Mouse (Mus musculus): ENCODE measurements at regions not wholly inside any gene's neighbourhood (a gene's known extent, or its start where the extent isn't known, plus 50 kb on each side); places are given as distances from the start of the nearest gene placed in this dataset.

- H3K9me3 ChIP-seq (replicated peaks; ENCODE audit: control insufficient read depth, insufficient read depth, low read length, poor library complexity, severe bottlenecking) = no peaks in the 10 kb centered on the region
- no peaks in the 10 kb centered on the region for H3K4me1 ChIP-seq (ENCODE audit: control insufficient read depth, insufficient read depth, low read length)
- no peak overlapping the region for H3K9ac ChIP-seq (ENCODE audit: low read depth, poor library complexity, severe bottlenecking)
- TF ChIP-seq EP300 (IDR thresholded peaks at IDR 0.05; ENCODE audit: insufficient read depth, low read depth, low read length) = no peak
- no peak for TF ChIP-seq POLR2A (IDR thresholded peaks at IDR 0.05; ENCODE audit: insufficient read depth, low read length)
- no peak for TF ChIP-seq CTCF (IDR thresholded peaks at IDR 0.05; ENCODE audit: low read depth, low read length)
- no peak overlapping the region for H3K27ac ChIP-seq (ENCODE audit: insufficient read depth, low read length)
- H3K4me3 ChIP-seq (ENCODE audit: low read depth, low read length) = no peak overlapping the region
- no peaks in the 10 kb centered on the region for H3K27me3 ChIP-seq (ENCODE audit: control insufficient read depth, insufficient read depth, low read length, poor library complexity, severe bottlenecking)
- no peaks in the 10 kb centered on the region for H3K36me3 ChIP-seq (ENCODE audit: control insufficient read depth, insufficient read depth, low read length, poor library complexity, severe bottlenecking)
These were observed 149.8 kb upstream of the Impg1 start for GRCm38 (mm10) chr9:80615114-80615513.

GRCm38 (mm10) chr9:80600019-80600418 is 134.7 kb upstream of the Impg1 start:
- TF ChIP-seq POLR2A (IDR thresholded peaks at IDR 0.05; ENCODE audit: insufficient read depth, low read length) (no peak), EP300 (IDR thresholded peaks at IDR 0.05; ENCODE audit: insufficient read depth, low read depth, low read length) (no peak), CTCF (IDR thresholded peaks at IDR 0.05; ENCODE audit: low read depth, low read length) (no peak)
- no peak overlapping the region for H3K4me3 ChIP-seq (ENCODE audit: low read depth, low read length)

DNA sequence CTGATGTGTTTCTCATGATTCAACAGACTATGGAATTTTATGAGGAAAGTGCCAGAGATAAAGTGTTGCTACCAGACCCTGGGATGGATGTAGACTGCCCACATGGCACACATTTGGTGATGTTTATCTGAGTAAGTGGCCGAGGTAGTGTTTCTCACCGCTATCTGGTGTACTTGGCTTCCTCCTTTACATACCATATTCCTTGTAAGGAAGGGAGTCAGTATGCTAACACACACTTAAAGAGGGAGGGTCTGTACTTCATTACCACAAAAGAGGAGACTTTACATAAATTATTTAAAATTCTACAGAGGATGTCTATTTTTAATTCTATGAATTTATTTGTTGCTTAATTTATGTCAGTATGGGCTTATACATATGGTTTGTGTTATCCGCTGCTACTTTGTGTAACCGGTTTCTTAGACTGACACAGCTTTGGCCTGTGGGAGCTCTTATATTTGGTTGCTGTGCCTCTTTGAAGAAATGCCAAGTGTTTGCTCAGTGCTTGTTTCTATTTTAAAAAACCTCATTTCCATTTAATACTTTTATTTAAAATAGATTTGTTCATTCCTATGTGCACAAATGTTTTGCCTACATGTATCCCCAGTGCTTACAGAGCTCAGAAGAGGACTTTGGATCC is 100.2 kb upstream of the Impg1 start:
- no peak overlapping the region for H3K27ac ChIP-seq (ENCODE audit: insufficient read depth, low read length)
- TF ChIP-seq EP300 (IDR thresholded peaks at IDR 0.05; ENCODE audit: insufficient read depth, low read depth, low read length) = no peak
- TF ChIP-seq POLR2A (IDR thresholded peaks at IDR 0.05; ENCODE audit: insufficient read depth, low read length) = no peak
- TF ChIP-seq CTCF (IDR thresholded peaks at IDR 0.05; ENCODE audit: low read depth, low read length) = no peak
- no peaks in the 10 kb centered on the region for H3K4me1 ChIP-seq (ENCODE audit: control insufficient read depth, insufficient read depth, low read length)
- H3K36me3 ChIP-seq (ENCODE audit: control insufficient read depth, insufficient read depth, low read length, poor library complexity, severe bottlenecking) = no peaks in the 10 kb centered on the region
- H3K9me3 ChIP-seq (replicated peaks; ENCODE audit: control insufficient read depth, insufficient read depth, low read length, poor library complexity, severe bottlenecking) = no peaks in the 10 kb centered on the region
- no peaks in the 10 kb centered on the region for H3K27me3 ChIP-seq (ENCODE audit: control insufficient read depth, insufficient read depth, low read length, poor library complexity, severe bottlenecking)
- H3K4me3 ChIP-seq (ENCODE audit: low read depth, low read length) = no peak overlapping the region
- H3K9ac ChIP-seq (ENCODE audit: low read depth, poor library complexity, severe bottlenecking) = no peak overlapping the region

More at GRCm38 (mm10) chr9:80600019-80600418, 134.7 kb upstream of the Impg1 start:
- H3K9ac ChIP-seq (ENCODE audit: low read depth, poor library complexity, severe bottlenecking) = no peak overlapping the region
- no peaks in the 10 kb centered on the region for H3K27me3 ChIP-seq (ENCODE audit: control insufficient read depth, insufficient read depth, low read length, poor library complexity, severe bottlenecking)
- no peaks in the 10 kb centered on the region for H3K4me1 ChIP-seq (ENCODE audit: control insufficient read depth, insufficient read depth, low read length)
- H3K27ac ChIP-seq (ENCODE audit: insufficient read depth, low read length) = no peak overlapping the region
- no peaks in the 10 kb centered on the region for H3K9me3 ChIP-seq (replicated peaks; ENCODE audit: control insufficient read depth, insufficient read depth, low read length, poor library complexity, severe bottlenecking)
- H3K36me3 ChIP-seq (ENCODE audit: control insufficient read depth, insufficient read depth, low read length, poor library complexity, severe bottlenecking) = no peaks in the 10 kb centered on the region

- no peaks in the 10 kb centered on the region for H3K4me1 ChIP-seq (ENCODE audit: control insufficient read depth, insufficient read depth, low read length)
- no peak overlapping the region for H3K9ac ChIP-seq (ENCODE audit: low read depth, poor library complexity, severe bottlenecking)
- no peak overlapping the region for H3K27ac ChIP-seq (ENCODE audit: insufficient read depth, low read length)
- H3K27me3 ChIP-seq (ENCODE audit: control insufficient read depth, insufficient read depth, low read length, poor library complexity, severe bottlenecking) = no peaks in the 10 kb centered on the region
- no peak overlapping the region for H3K4me3 ChIP-seq (ENCODE audit: low read depth, low read length)
- no peaks in the 10 kb centered on the region for H3K9me3 ChIP-seq (replicated peaks; ENCODE audit: control insufficient read depth, insufficient read depth, low read length, poor library complexity, severe bottlenecking)
- TF ChIP-seq EP300 (IDR thresholded peaks at IDR 0.05; ENCODE audit: insufficient read depth, low read depth, low read length) = no peak
- no peak for TF ChIP-seq POLR2A (IDR thresholded peaks at IDR 0.05; ENCODE audit: insufficient read depth, low read length)
- TF ChIP-seq CTCF (IDR thresholded peaks at IDR 0.05; ENCODE audit: low read depth, low read length) = no peak
- no peaks in the 10 kb centered on the region for H3K36me3 ChIP-seq (ENCODE audit: control insufficient read depth, insufficient read depth, low read length, poor library complexity, severe bottlenecking)
These were observed 98.4 kb upstream of the Impg1 start for GRCm38 (mm10) chr9:80563655-80564054.

GRCm38 (mm10) chr9:80555531-80556067 is 90.3 kb upstream of the Impg1 start:
- Histone ChIP-seq H3K27ac (ENCODE audit: insufficient read depth, low read length) (no peak overlapping the region), H3K4me3 (ENCODE audit: low read depth, low read length) (no peak overlapping the region), H3K4me1 (ENCODE audit: control insufficient read depth, insufficient read depth, low read length) (no peaks in the 10 kb centered on the region), H3K9me3 (replicated peaks; ENCODE audit: control insufficient read depth, insufficient read depth, low read length, poor library complexity, severe bottlenecking) (no peaks in the 10 kb centered on the region), H3K36me3 (ENCODE audit: control insufficient read depth, insufficient read depth, low read length, poor library complexity, severe bottlenecking) (no peaks in the 10 kb centered on the region), H3K27me3 (ENCODE audit: control insufficient read depth, insufficient read depth, low read length, poor library complexity, severe bottlenecking) (no peaks in the 10 kb centered on the region; the same call in 1 of the 2 replicates), H3K9ac (ENCODE audit: low read depth, poor library complexity, severe bottlenecking) (no peak overlapping the region)
- TF ChIP-seq CTCF (IDR thresholded peaks at IDR 0.05; ENCODE audit: low read depth, low read length) = no peak
- TF ChIP-seq POLR2A (IDR thresholded peaks at IDR 0.05; ENCODE audit: insufficient read depth, low read length) = no peak
- no peak for TF ChIP-seq EP300 (IDR thresholded peaks at IDR 0.05; ENCODE audit: insufficient read depth, low read depth, low read length)
